Comparison of ENCODE assay signal across 17 mouse cellular contexts in the genomic region with DNA sequence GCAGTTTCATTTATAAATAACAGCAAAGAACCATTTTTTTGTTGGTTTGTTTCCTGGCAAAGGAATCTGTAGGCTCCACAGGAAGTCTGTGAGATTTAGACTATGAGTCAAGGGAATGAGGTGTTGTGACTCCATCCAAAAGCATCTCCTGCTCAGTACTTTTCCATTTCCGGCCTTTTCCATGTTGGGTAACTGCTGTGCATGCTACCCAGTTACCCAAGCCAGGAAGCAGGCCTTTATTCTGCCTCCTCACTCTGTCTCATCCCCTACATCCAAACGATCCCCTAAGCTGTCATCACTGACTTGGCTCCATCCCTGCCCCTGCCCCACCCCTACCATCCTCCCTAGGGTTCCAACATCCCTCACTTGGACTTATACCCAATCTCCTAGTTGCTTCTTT. TPM values are rescaled to one million over a fixed set of nuclear protein-coding genes. Genes with fewer than 3 reads are reported as not detected.
A peak's percentile ranks its signal among the peaks of the same experiment; 100 is the strongest.
DNase-seq lines count a peak whose midpoint lies in the region; ATAC-seq and TF ChIP-seq lines count a peak whose summit lies in the region.
"Had no signal": no experiment of that assay in that cellular context is flagged by ENCODE, and none has a peak within 500 bp of the region (broad histone marks: within the 10 kb centered on the region; RNA-seq: fewer than 3 reads in every experiment).

No protein-coding gene starts in this region.

- no peaks in the 10 kb centered on the region for H3K9me3 ChIP-seq in lung, embryonic 14.5 days (ENCODE audit: low read depth, low read length)
- H3K9me3 ChIP-seq: forebrain, embryonic 13.5 days; hindbrain, embryonic 15.5 days; limb, embryonic 12.5 days; lung, embryonic 15.5 days; midbrain, embryonic 13.5 days had no signal

- H3K4me3 ChIP-seq in lung, embryonic 14.5 days (ENCODE audit: low read depth, low read length) = no peak overlapping the region
- H3K4me3 ChIP-seq in embryonic fibroblast, embryonic 13.5 days (ENCODE audit: insufficient read depth, low read length) = no peak overlapping the region
- H3K4me3 ChIP-seq: forebrain, embryonic 13.5 days; hindbrain, embryonic 15.5 days; limb, embryonic 12.5 days; lung, embryonic 15.5 days; midbrain, embryonic 13.5 days had no signal

- 0 out of 2 replicates have a peak, but pooled peaks cover 15% of the 10 kb centered on the region for H3K4me1 ChIP-seq in lung, embryonic 14.5 days (ENCODE audit: insufficient read depth)
- peaks cover 21% of the 10 kb centered on the region for H3K4me1 ChIP-seq in embryonic fibroblast, embryonic 13.5 days (ENCODE audit: control insufficient read depth, insufficient read depth, low read length)
- H3K4me1 ChIP-seq: hindbrain, embryonic 15.5 days had no signal

- no peak for ATAC-seq in lung, embryonic 14.5 days (ENCODE audit: insufficient read depth)
- no peak for ATAC-seq in monocyte, adult 5-6 weeks (replicated peaks; ENCODE audit: insufficient number of reproducible peaks, low FRiP score, low TSS enrichment, poor library complexity, severe bottlenecking)
- ATAC-seq: forebrain, embryonic 13.5 days; midbrain, embryonic 13.5 days had no signal

- H3K36me3 ChIP-seq in lung, embryonic 14.5 days (ENCODE audit: insufficient read depth) = no peaks in the 10 kb centered on the region
- H3K36me3 ChIP-seq: hindbrain, embryonic 15.5 days; limb, embryonic 12.5 days; lung, embryonic 15.5 days; midbrain, embryonic 13.5 days had no signal

- 0 out of 2 replicates have a peak overlapping the region, but pooled peaks have one; percentile 42 for H3K27ac ChIP-seq in lung, embryonic 14.5 days (ENCODE audit: low read depth)
- peak overlapping the region; percentile 99 for H3K27ac ChIP-seq in embryonic fibroblast, embryonic 13.5 days (ENCODE audit: insufficient read depth, low read length)
- H3K27ac ChIP-seq: forebrain, embryonic 13.5 days; hindbrain, embryonic 15.5 days; limb, embryonic 12.5 days; lung, embryonic 15.5 days; midbrain, embryonic 13.5 days; stomach, postnatal 0 days had no signal

- DNase-seq in adrenal gland, adult 2 months = peak; percentile 56
- no peak for DNase-seq in adrenal gland, postnatal 25 days
- peak; percentile 35 for DNase-seq in kidney, adult 11 months
- DNase-seq in kidney, postnatal 25 days = no peak
- no peak for DNase-seq in lung, embryonic 14.5 days
- DNase-seq in lung, postnatal 14 days = no peak
- DNase-seq: heart, postnatal 10 days; spleen, adult 18-20 months; thymus, postnatal 4 days had no signal

- H3K9ac ChIP-seq in lung, embryonic 14.5 days = no peak overlapping the region
- H3K9ac ChIP-seq: forebrain, embryonic 13.5 days; hindbrain, embryonic 15.5 days; limb, embryonic 12.5 days; lung, embryonic 15.5 days; midbrain, embryonic 13.5 days had no signal

- 47% methylated on average over 2 of the region's 2 CpGs for WGBS in lung, embryonic 14.5 days

- no peak for TF ChIP-seq CTCF in lung, embryonic 14.5 days (IDR thresholded peaks at IDR 0.05; ENCODE audit: low read depth)
- no peak for TF ChIP-seq CTCF in embryonic fibroblast, embryonic 13.5 days (IDR thresholded peaks at IDR 0.05; ENCODE audit: borderline replicate concordance, insufficient read depth, low read length)

- TF ChIP-seq POLR2A in embryonic fibroblast, embryonic 13.5 days (IDR thresholded peaks at IDR 0.05; ENCODE audit: low read depth, low read length) = no peak

- H3K27me3 ChIP-seq in lung, embryonic 14.5 days (ENCODE audit: insufficient read depth, low read length) = no peaks in the 10 kb centered on the region
- H3K27me3 ChIP-seq: forebrain, embryonic 13.5 days; hindbrain, embryonic 15.5 days; limb, embryonic 12.5 days; lung, embryonic 15.5 days; midbrain, embryonic 13.5 days had no signal

- H3K4me2 ChIP-seq in lung, embryonic 14.5 days = no peak overlapping the region
- H3K4me2 ChIP-seq: forebrain, embryonic 13.5 days; hindbrain, embryonic 15.5 days; limb, embryonic 12.5 days; lung, embryonic 15.5 days; midbrain, embryonic 13.5 days had no signal

RNA-seq across cellular contexts. Expression of a gene that starts 18.6 kb away (rescaled TPM):
- total RNA-seq in adrenal gland, adult 2 months (2021) = 10 to 100 TPM; 48.4 to 55.9 TPM
- 26.0 and 28.3 TPM in 2 replicates for polyA plus RNA-seq in adrenal gland, adult 2 months (2012; rRNA removed)
- total RNA-seq in adrenal gland, postnatal 25 days (2021) = 48.2 and 51.3 TPM in 2 replicates
- polyA plus RNA-seq in lung, embryonic 14.5 days (2014; fragmentation: Nextera tagmentation; extraction: Ambion mirVana) = 37.0 and 38.8 TPM in 2 replicates
- polyA plus RNA-seq in embryonic fibroblast, embryonic 13.5 days (2011; ENCODE audit: insufficient read length, low read depth, missing spikeins) = 89.9 and 109 TPM in 2 replicates
- total RNA-seq in monocyte, adult 5-6 weeks (2017) = 15.8 to 19.0 TPM (median 18.0 TPM) in 3 replicates

Comparison
In these comparisons a context has a peak if more than half of its experiments do, and no peak if none do; other contexts are left out.
1. DNase-seq: peak in adrenal gland, adult 2 months (single experiment) and kidney, adult 11 months (single experiment); none in adrenal gland, postnatal 25 days (single experiment), kidney, postnatal 25 days (0 of 2), lung, embryonic 14.5 days (single experiment) and lung, postnatal 14 days (single experiment).